Mouse (Mus musculus) adrenal gland, postnatal 25 days (tissue): ENCODE results near the gene C2cd2l. TPM values are rescaled to one million over a fixed set of nuclear protein-coding genes. Genes with fewer than 3 reads are reported as not detected.

Source experiments
- DNase-seq: peaks from one replicate; pipeline ENCODE4 v3.0.0; 2021; ENCODE audit warnings: mixed read lengths
- microRNA-seq, 2 experiments: library from miRNA; unstranded; fragments of <30 nt; microRNA quantifications; one replicate each; pipeline ENCODE4 v1.2.0; 2021
- total RNA-seq: library from RNA; stranded (reverse); gene quantifications from 2 replicates; pipeline ENCODE4 v1.2.3, GENCODE M21; 2021

Gene C2cd2l
- total RNA-seq, 1 experiment from 2014 or later, result 43.3 TPM

DNA sequence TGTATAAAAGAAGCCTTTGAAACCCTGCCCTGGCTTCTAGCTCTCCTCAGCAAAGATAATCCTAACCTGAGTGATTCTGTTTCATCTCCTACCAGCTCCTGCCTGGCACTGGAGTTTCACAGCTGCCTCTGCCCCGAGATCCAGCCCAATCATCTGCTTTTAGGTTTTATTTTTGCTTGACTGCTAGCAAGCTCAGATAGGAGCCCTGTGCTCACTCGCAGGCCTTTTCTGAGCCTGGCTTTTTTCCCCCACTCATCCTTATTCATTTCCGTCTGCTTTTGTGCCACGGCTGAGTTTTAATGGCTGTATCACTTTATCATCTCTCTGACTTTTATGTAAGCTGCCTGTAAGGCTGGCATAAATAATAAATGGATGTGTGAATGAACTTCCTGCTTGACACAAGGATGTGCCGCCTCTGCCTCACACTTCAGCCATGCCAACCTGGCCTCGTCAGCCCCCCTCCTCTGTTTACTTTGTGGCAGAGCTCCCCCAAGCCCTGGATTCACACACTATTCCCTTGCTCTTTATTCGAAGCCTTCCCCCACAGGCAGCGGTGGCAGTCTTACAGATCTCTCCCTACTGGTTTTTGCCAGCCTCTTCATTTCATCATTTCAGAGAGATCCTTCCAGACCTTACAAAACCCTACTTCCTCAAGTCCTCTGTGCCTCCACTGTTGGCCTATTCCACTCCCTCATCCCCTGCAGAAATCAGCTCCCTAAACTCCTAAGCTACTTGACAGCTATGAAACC, 53.4 kb downstream of the C2cd2l start:
- DNase-seq, result no peak

DNA sequence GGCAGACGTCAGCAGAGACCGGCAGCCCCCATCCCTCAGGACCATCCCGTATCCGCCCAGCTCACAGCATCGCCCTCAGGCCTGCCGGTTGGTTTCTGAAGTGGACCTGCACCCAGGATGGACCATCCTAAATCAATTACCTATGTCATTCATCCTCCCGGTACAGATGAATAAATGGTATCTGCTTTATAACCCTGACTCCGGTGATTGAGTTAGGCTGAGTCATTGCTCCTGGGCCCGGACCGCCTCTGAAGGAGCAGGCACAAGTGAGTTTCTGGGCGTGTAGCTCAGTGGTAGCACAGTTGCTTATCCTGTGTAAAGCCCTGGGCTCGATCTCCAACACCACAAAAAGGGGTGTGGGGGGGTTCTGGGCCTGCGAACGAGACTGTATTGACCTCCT, 58.7 kb downstream of the C2cd2l start:
- no peak for DNase-seq

Small RNA genes lying within 50 kb of the gene (microRNA-seq; reads per million reads assigned to microRNA genes)
- gene Gm44335, result 0.34 to 0.36 reads per million in 2 experiments

Other genes starting within 250 kb of the C2cd2l start
- gene Mfrp, start 218.6 kb downstream of the C2cd2l start, total RNA-seq, result not detected in 2 replicates
- 9.9 and 10.9 TPM in 2 replicates for gene C1qtnf5, start 213.0 kb downstream of the C2cd2l start, total RNA-seq
- gene Gm49380, start 206.8 kb downstream of the C2cd2l start, total RNA-seq, result 0.82 and 1.5 TPM in 2 replicates
- 30.3 and 36.4 TPM in 2 replicates for gene Rnf26, start 206.8 kb downstream of the C2cd2l start, total RNA-seq
- 32.2 and 32.9 TPM in 2 replicates for gene Mcam, start 185.8 kb downstream of the C2cd2l start, total RNA-seq
- 32.7 and 36.2 TPM in 2 replicates for gene Cbl, start 86.2 kb downstream of the C2cd2l start, total RNA-seq
- 2.0 and 3.7 TPM in 2 replicates for gene Ccdc153, start 79.6 kb downstream of the C2cd2l start, total RNA-seq
- 0.27 TPM in 1 of 2 replicates, not detected in the other for gene Pdzd3, start 68.8 kb downstream of the C2cd2l start, total RNA-seq
- gene Nlrx1, start 51.7 kb downstream of the C2cd2l start, total RNA-seq, result 18.5 and 34.8 TPM in 2 replicates
- gene Abcg4, start 31.7 kb downstream of the C2cd2l start, total RNA-seq, result 39.1 and 43.4 TPM in 2 replicates
- gene Hinfp, start 14.6 kb downstream of the C2cd2l start, total RNA-seq, result 23.6 and 29.3 TPM in 2 replicates
- 34.3 and 34.5 TPM in 2 replicates for gene Dpagt1, start 5.7 kb upstream of the C2cd2l start, total RNA-seq
- 56.5 and 65.2 TPM in 2 replicates for gene H2afx, start 14.4 kb upstream of the C2cd2l start, total RNA-seq
- 81.2 and 102 TPM in 2 replicates for gene Hmbs, start 23.9 kb upstream of the C2cd2l start, total RNA-seq
- 52.4 and 74.6 TPM in 2 replicates for gene Vps11, start 41.4 kb upstream of the C2cd2l start, total RNA-seq
- 144 and 148 TPM in 2 replicates for gene Hyou1, start 59.2 kb upstream of the C2cd2l start, total RNA-seq
- 21.4 and 27.1 TPM in 2 replicates for gene Slc37a4, start 76.6 kb upstream of the C2cd2l start, total RNA-seq
- 1,083 and 1,176 TPM in 2 replicates for gene Rps25, start 86.9 kb upstream of the C2cd2l start, total RNA-seq
- 89.7 and 92.0 TPM in 2 replicates for gene Trappc4, start 87.3 kb upstream of the C2cd2l start, total RNA-seq
- gene Ccdc84, start 98.3 kb upstream of the C2cd2l start, total RNA-seq, result 20.4 and 21.9 TPM in 2 replicates
- not detected in 2 replicates for gene Foxr1, start 120.9 kb upstream of the C2cd2l start, total RNA-seq
- gene Upk2, start 134.7 kb upstream of the C2cd2l start, total RNA-seq, result not detected in 2 replicates
- gene Bcl9l, start 162.5 kb upstream of the C2cd2l start, total RNA-seq, result 56.0 and 82.0 TPM in 2 replicates
- 0.18 TPM in 1 of 2 replicates, not detected in the other for gene Cxcr5, start 241.6 kb upstream of the C2cd2l start, total RNA-seq